Mouse (Mus musculus): ENCODE results near the gene Diras2.

The Diras2 gene

GRCm38 (mm10) chr13:52531121-52531520 lies at the start of gene Diras2:
Gene Diras2, minus strand, starts transcription at chr13:52531279.
- DNase-seq (ENCODE audit: low read depth, low spot score) = no peak

GRCm38 (mm10) chr13:52578776-52579175 lies 47.7 kb upstream of the Diras2 start:
- DNase-seq (ENCODE audit: low read depth, low spot score) = no peak

GRCm38 (mm10) chr13:52577939-52578338 lies 46.9 kb upstream of the Diras2 start:
- DNase-seq (ENCODE audit: low read depth, low spot score) = no peak

GRCm38 (mm10) chr13:52577326-52577920 lies 46.3 kb upstream of the Diras2 start:
- DNase-seq (ENCODE audit: low read depth, low spot score) = no peak

GRCm38 (mm10) chr13:52576841-52577240 lies 45.8 kb upstream of the Diras2 start:
- DNase-seq (ENCODE audit: low read depth, low spot score) = no peak

GRCm38 (mm10) chr13:52576021-52576614 lies 45.0 kb upstream of the Diras2 start:
- DNase-seq (ENCODE audit: low read depth, low spot score) = no peak

GRCm38 (mm10) chr13:52575483-52575882 lies 44.4 kb upstream of the Diras2 start:
- DNase-seq (ENCODE audit: low read depth, low spot score) = no peak

- DNase-seq (ENCODE audit: low read depth, low spot score) = no peak
Measured at GRCm38 (mm10) chr13:52574311-52574710, 43.2 kb upstream of the Diras2 start.

- DNase-seq (ENCODE audit: low read depth, low spot score) = no peak
Measured at GRCm38 (mm10) chr13:52572451-52573446, 41.7 kb upstream of the Diras2 start.

- DNase-seq (ENCODE audit: low read depth, low spot score) = no peak
Measured at GRCm38 (mm10) chr13:52571591-52572384, 40.7 kb upstream of the Diras2 start.

GRCm38 (mm10) chr13:52570276-52570675 lies 39.2 kb upstream of the Diras2 start:
- no peak for DNase-seq (ENCODE audit: low read depth, low spot score)

- DNase-seq (ENCODE audit: low read depth, low spot score) = no peak
Measured at GRCm38 (mm10) chr13:52569194-52569769, 38.2 kb upstream of the Diras2 start.

- DNase-seq (ENCODE audit: low read depth, low spot score) = no peak
Measured at GRCm38 (mm10) chr13:52566777-52567176, 35.7 kb upstream of the Diras2 start.

- no peak for DNase-seq (ENCODE audit: low read depth, low spot score)
Measured at GRCm38 (mm10) chr13:52566188-52566760, 35.2 kb upstream of the Diras2 start.

GRCm38 (mm10) chr13:52565103-52565739 lies 34.1 kb upstream of the Diras2 start:
- DNase-seq (ENCODE audit: low read depth, low spot score) = no peak

GRCm38 (mm10) chr13:52562166-52562571 lies 31.1 kb upstream of the Diras2 start:
- no peak for DNase-seq (ENCODE audit: low read depth, low spot score)

- DNase-seq (ENCODE audit: low read depth, low spot score) = no peak
Measured at GRCm38 (mm10) chr13:52561367-52562165, 30.5 kb upstream of the Diras2 start.

- no peak for DNase-seq (ENCODE audit: low read depth, low spot score)
Measured at GRCm38 (mm10) chr13:52557421-52557820, 26.3 kb upstream of the Diras2 start.

- no peak for DNase-seq (ENCODE audit: low read depth, low spot score)
Measured at GRCm38 (mm10) chr13:52554722-52555121, 23.6 kb upstream of the Diras2 start.

Data from c-Kit-negative CD71-positive TER-119-positive erythroid progenitor cells, embryonic 14.5 days (primary cell).